Mouse (Mus musculus): ENCODE data around the gene 4933406M09Rik. TPM values are rescaled to one million over a fixed set of nuclear protein-coding genes. Genes with fewer than 3 reads are reported as not detected.

Gene 4933406M09Rik
- polyA plus RNA-seq, 1 experiment from 2014 or later = not detected

Other genes starting within 250 kb of the 4933406M09Rik start
- 2.6 and 2.9 TPM in 2 replicates for gene Chil1, start 203.8 kb upstream of the 4933406M09Rik start, polyA plus RNA-seq (2015; fragmentation: Nextera tagmentation; extraction: Ambion mirVana)
- gene Mybph, start 192.5 kb upstream of the 4933406M09Rik start, polyA plus RNA-seq (2015; fragmentation: Nextera tagmentation; extraction: Ambion mirVana) = 0.30 and 1.3 TPM in 2 replicates
- 11.8 and 13.8 TPM in 2 replicates for gene Adora1, start 150.5 kb upstream of the 4933406M09Rik start, polyA plus RNA-seq (2015; fragmentation: Nextera tagmentation; extraction: Ambion mirVana)
- 1.3 and 4.3 TPM in 2 replicates for gene Myog, start 96.0 kb upstream of the 4933406M09Rik start, polyA plus RNA-seq (2015; fragmentation: Nextera tagmentation; extraction: Ambion mirVana)
- gene Ppfia4, start 53.0 kb upstream of the 4933406M09Rik start, polyA plus RNA-seq (2015; fragmentation: Nextera tagmentation; extraction: Ambion mirVana) = 5.8 and 6.1 TPM in 2 replicates
- gene Tmem183a, start 24.0 kb upstream of the 4933406M09Rik start, polyA plus RNA-seq (2015; fragmentation: Nextera tagmentation; extraction: Ambion mirVana) = 85.8 and 90.6 TPM in 2 replicates
- 38.5 and 40.1 TPM in 2 replicates for gene Cyb5r1, start 19.6 kb downstream of the 4933406M09Rik start, polyA plus RNA-seq (2015; fragmentation: Nextera tagmentation; extraction: Ambion mirVana)
- 82.5 and 93.6 TPM in 2 replicates for gene Adipor1, start 29.4 kb downstream of the 4933406M09Rik start, polyA plus RNA-seq (2015; fragmentation: Nextera tagmentation; extraction: Ambion mirVana)
- gene Klhl12, start 69.6 kb downstream of the 4933406M09Rik start, polyA plus RNA-seq (2015; fragmentation: Nextera tagmentation; extraction: Ambion mirVana) = 24.0 and 24.2 TPM in 2 replicates
- gene Rabif, start 108.7 kb downstream of the 4933406M09Rik start, polyA plus RNA-seq (2015; fragmentation: Nextera tagmentation; extraction: Ambion mirVana) = 37.2 and 42.7 TPM in 2 replicates
- gene Mgat4e, start 163.7 kb downstream of the 4933406M09Rik start, polyA plus RNA-seq (2015; fragmentation: Nextera tagmentation; extraction: Ambion mirVana) = not detected in 2 replicates
- 53.2 and 54.5 TPM in 2 replicates for gene Kdm5b, start 174.2 kb downstream of the 4933406M09Rik start, polyA plus RNA-seq (2015; fragmentation: Nextera tagmentation; extraction: Ambion mirVana)

All from stomach, embryonic 15.5 days (tissue).